Mouse (Mus musculus): Measurements from ENCODE around the gene Ucp2. TPM values are rescaled to one million over a fixed set of nuclear protein-coding genes. Genes with fewer than 3 reads are reported as not detected.

Ucp2 gene
- total RNA-seq, 2 experiments from 2014 or later: 45.3 to 77.9 TPM

GRCm38 (mm10) chr7:100550338-100551007, 57.3 kb downstream of the Ucp2 start:
- peak; percentile 49 to 50 for DNase-seq (ENCODE audit: low spot score in 2 of 2)

Other genes with a start within 250 kb of the Ucp2 start
- gene P4ha3, start 207.8 kb upstream of the Ucp2 start, total RNA-seq (2021): 1 to 10 TPM; 5.0 to 6.4 TPM
- gene C2cd3, start 121.1 kb upstream of the Ucp2 start, total RNA-seq (2021): 10 to 100 TPM; 23.6 to 25.8 TPM
- 100 to 1,000 TPM; 208 to 219 TPM for gene Ppme1, start 121.0 kb upstream of the Ucp2 start, total RNA-seq (2021)
- gene Ucp3, start 20.3 kb upstream of the Ucp2 start, total RNA-seq (2021): 1 to 10 TPM; 2.0 to 3.6 TPM
- under 1 TPM; 0.14 to 0.40 TPM for gene Dnajb13, start 21.6 kb downstream of the Ucp2 start, total RNA-seq (2021)
- gene Coa4, start 43.7 kb downstream of the Ucp2 start, total RNA-seq (2021): 1 to 10 TPM; 6.6 to 7.3 TPM
- gene Rab6a, start 114.1 kb downstream of the Ucp2 start, total RNA-seq (2021): 100 to 1,000 TPM; 426 to 428 TPM
- gene Mrpl48, start 115.0 kb downstream of the Ucp2 start, total RNA-seq (2021): 10 to 100 TPM; 73.0 to 75.1 TPM
- 100 to 1,000 TPM; 174 to 178 TPM for gene Plekhb1, start 169.1 kb downstream of the Ucp2 start, total RNA-seq (2021)
- 100 to 1,000 TPM; 198 to 207 TPM for gene Fam168a, start 213.3 kb downstream of the Ucp2 start, total RNA-seq (2021)